9 mouse cellular contexts compared by ENCODE assay signal in the genomic region with DNA sequence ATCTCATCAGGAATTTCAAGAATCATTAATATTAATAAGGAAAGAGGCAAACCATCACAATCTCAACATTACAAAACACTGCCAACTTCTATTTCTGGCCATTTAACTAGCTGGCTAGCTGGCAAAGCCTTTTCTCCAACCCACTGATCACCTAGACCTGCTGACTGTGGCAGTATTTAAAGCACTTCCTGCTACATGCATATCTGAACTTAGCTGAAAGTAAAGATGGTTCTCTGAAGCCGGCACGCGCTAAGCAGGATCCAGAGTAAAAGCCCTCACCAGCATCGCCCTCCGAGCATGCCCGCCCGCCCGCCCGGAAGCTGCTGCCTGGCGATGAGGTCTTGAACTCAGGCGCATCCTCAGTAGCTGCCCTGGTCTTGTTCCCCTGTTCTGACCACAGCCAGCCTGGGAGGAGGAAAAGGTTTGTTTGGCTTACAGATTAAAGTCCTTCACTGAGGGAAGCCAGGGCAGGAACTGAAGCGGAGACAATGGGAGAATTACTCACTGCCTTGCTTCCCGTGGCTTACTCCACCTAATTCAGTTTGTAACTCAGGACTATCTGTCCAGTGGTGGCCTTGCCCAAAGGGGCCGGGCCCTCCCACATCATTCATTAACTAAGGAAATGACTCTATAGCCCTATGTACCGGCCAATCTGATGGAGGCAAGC. TPM values are rescaled to one million over a fixed set of nuclear protein-coding genes. Genes with fewer than 3 reads are reported as not detected.
A peak's percentile ranks its signal among the peaks of the same experiment; 100 is the strongest.
DNase-seq lines count a peak whose midpoint lies in the region; ATAC-seq lines count a peak whose summit lies in the region.
"Had no signal": no experiment of that assay in that cellular context is flagged by ENCODE, and none has a peak within 500 bp of the region (broad histone marks: within the 10 kb centered on the region; RNA-seq: fewer than 3 reads in every experiment).

No protein-coding gene starts in this region.

- no peaks in the 10 kb centered on the region for H3K9me3 ChIP-seq in heart, embryonic 14.5 days (ENCODE audit: control insufficient read depth, low read length)
- H3K9me3 ChIP-seq in forebrain, embryonic 13.5 days (replicated peaks): no peaks in the 10 kb centered on the region
- no peaks in the 10 kb centered on the region for H3K9me3 ChIP-seq in forebrain, embryonic 14.5 days (replicated peaks; ENCODE audit: control insufficient read depth, low read length)
- H3K9me3 ChIP-seq: limb, embryonic 15.5 days had no signal

- H3K9ac ChIP-seq in heart, embryonic 14.5 days (ENCODE audit: low read length): no peak overlapping the region
- no peak overlapping the region for H3K9ac ChIP-seq in forebrain, embryonic 13.5 days
- no peak overlapping the region for H3K9ac ChIP-seq in forebrain, embryonic 14.5 days (ENCODE audit: low read length)
- H3K9ac ChIP-seq: limb, embryonic 15.5 days had no signal

- ATAC-seq in heart, embryonic 14.5 days (ENCODE audit: insufficient number of reproducible peaks, insufficient read depth, low FRiP score, low read depth): peak; percentile 61
- no peak for ATAC-seq in forebrain, embryonic 13.5 days
- no peak for ATAC-seq in forebrain, embryonic 14.5 days

- 48% methylated on average over 15 of the region's 15 CpGs for WGBS in heart, embryonic 14.5 days
- WGBS in forebrain, embryonic 13.5 days: 55% methylated on average over 15 of the region's 15 CpGs
- 64% methylated on average over 15 of the region's 15 CpGs for WGBS in forebrain, embryonic 14.5 days

- H3K27me3 ChIP-seq in heart, embryonic 14.5 days (ENCODE audit: control insufficient read depth, insufficient read depth, low read length): no peaks in the 10 kb centered on the region
- H3K27me3 ChIP-seq in forebrain, embryonic 13.5 days: no peaks in the 10 kb centered on the region
- no peaks in the 10 kb centered on the region for H3K27me3 ChIP-seq in forebrain, embryonic 14.5 days (replicated peaks; ENCODE audit: control insufficient read depth, insufficient read depth, low read length)
- H3K27me3 ChIP-seq: limb, embryonic 15.5 days had no signal

- no peaks in the 10 kb centered on the region for H3K36me3 ChIP-seq in heart, embryonic 14.5 days (ENCODE audit: control insufficient read depth, insufficient read depth, low read length)
- no peaks in the 10 kb centered on the region for H3K36me3 ChIP-seq in forebrain, embryonic 13.5 days (ENCODE audit: poor library complexity, severe bottlenecking)
- H3K36me3 ChIP-seq in forebrain, embryonic 14.5 days (ENCODE audit: control insufficient read depth, insufficient read depth, low read length): no peaks in the 10 kb centered on the region
- H3K36me3 ChIP-seq: limb, embryonic 15.5 days had no signal

- H3K4me3 ChIP-seq in heart, embryonic 14.5 days (ENCODE audit: control insufficient read depth in 1 of 2, insufficient read depth in 1 of 2, low read depth in 1 of 2, low read length in 2 of 2): no peak overlapping the region
- no peak overlapping the region for H3K4me3 ChIP-seq in forebrain, embryonic 13.5 days
- H3K4me3 ChIP-seq in forebrain, embryonic 14.5 days (ENCODE audit: low read depth, low read length): no peak overlapping the region
- H3K4me3 ChIP-seq: limb, embryonic 15.5 days had no signal

- peaks cover 3 to 4% of the 10 kb centered on the region in 2 experiments; a peak in 3 of 4 replicates for H3K4me1 ChIP-seq in heart, embryonic 14.5 days (ENCODE audit: control insufficient read depth in 2 of 2, insufficient read depth in 2 of 2, low read length in 2 of 2)
- H3K4me1 ChIP-seq in forebrain, embryonic 13.5 days: no peaks in the 10 kb centered on the region
- no peaks in the 10 kb centered on the region for H3K4me1 ChIP-seq in forebrain, embryonic 14.5 days (ENCODE audit: control insufficient read depth, insufficient read depth, low read length)
- H3K4me1 ChIP-seq: limb, embryonic 15.5 days had no signal

- DNase-seq in adrenal gland, adult 8-10 months: peak; percentile 26
- DNase-seq in adrenal gland, postnatal 25 days: no peak
- DNase-seq in kidney, postnatal 25 days: peak; percentile 68 to 84
- peak; percentile 48 for DNase-seq in naive thymus-derived CD4-positive, alpha-beta T cell, adult 2 months (ENCODE audit: low read depth)
- DNase-seq in right cerebral cortex, postnatal 4 days: no peak
- DNase-seq in forebrain, embryonic 14.5 days (ENCODE audit: low spot score): no peak

- H3K27ac ChIP-seq in heart, embryonic 14.5 days (replicated peaks in 1 of 2; ENCODE audit: control insufficient read depth in 1 of 2, insufficient read depth in 1 of 2, low read depth in 2 of 2, low read length in 2 of 2): peak overlapping the region; percentile 26 to 59; a peak in 3 of 4 replicates
- H3K27ac ChIP-seq in forebrain, embryonic 13.5 days: no peak overlapping the region
- no peak overlapping the region for H3K27ac ChIP-seq in forebrain, embryonic 14.5 days (ENCODE audit: low read depth, low read length)
- H3K27ac ChIP-seq: limb, embryonic 15.5 days had no signal

- H3K4me2 ChIP-seq in heart, embryonic 14.5 days (ENCODE audit: low read length): peak overlapping the region; percentile 23; the same call in 1 of the 2 replicates
- H3K4me2 ChIP-seq in forebrain, embryonic 13.5 days: no peak overlapping the region; the same call in 1 of the 2 replicates
- H3K4me2 ChIP-seq in forebrain, embryonic 14.5 days (ENCODE audit: low read length): no peak overlapping the region
- H3K4me2 ChIP-seq: limb, embryonic 15.5 days had no signal

RNA-seq across cellular contexts. Expression of gene Chn2, which starts 18.1 kb away (rescaled TPM):
- total RNA-seq in adrenal gland, adult 8-10 months (2022): 10 to 100 TPM in 2 of 4 experiments, 1 to 10 TPM in 2; 7.1 to 24.4 (median 16.6) TPM
- 4.8 and 10.4 TPM in 2 replicates for total RNA-seq in adrenal gland, postnatal 25 days (2021)
- polyA plus RNA-seq in heart, embryonic 14.5 days (2014; fragmentation: Nextera tagmentation; extraction: Ambion mirVana): 7.1 and 8.4 TPM in 2 replicates
- polyA plus RNA-seq in forebrain, embryonic 13.5 days (2015; fragmentation: Nextera tagmentation; extraction: Ambion mirVana): 31.9 and 35.2 TPM in 2 replicates
- 43.6 and 45.9 TPM in 2 replicates for polyA plus RNA-seq in forebrain, embryonic 14.5 days (2014; fragmentation: Nextera tagmentation; extraction: Ambion mirVana)

RNA-seq across cellular contexts. Expression of gene Cpvl, which starts 42.8 kb away (rescaled TPM):
- not detected for total RNA-seq in adrenal gland, adult 8-10 months (2022)
- not detected in 2 replicates for total RNA-seq in adrenal gland, postnatal 25 days (2021)
- not detected in 2 replicates for polyA plus RNA-seq in heart, embryonic 14.5 days (2014; fragmentation: Nextera tagmentation; extraction: Ambion mirVana)
- 0.11 TPM in 1 of 2 replicates, not detected in the other for polyA plus RNA-seq in forebrain, embryonic 13.5 days (2015; fragmentation: Nextera tagmentation; extraction: Ambion mirVana)
- polyA plus RNA-seq in forebrain, embryonic 14.5 days (2014; fragmentation: Nextera tagmentation; extraction: Ambion mirVana): not detected in 2 replicates

Comparison
In these comparisons a context has a peak if more than half of its experiments do, and no peak if none do; other contexts are left out.
1. DNase-seq: peak in adrenal gland, adult 8-10 months (single experiment), kidney, postnatal 25 days (2 of 2) and naive thymus-derived CD4-positive, alpha-beta T cell, adult 2 months (single experiment); none in adrenal gland, postnatal 25 days (single experiment), right cerebral cortex, postnatal 4 days (single experiment) and forebrain, embryonic 14.5 days (single experiment).
2. H3K27ac ChIP-seq: peak in heart, embryonic 14.5 days (2 of 2); none in forebrain, embryonic 13.5 days (single experiment) and forebrain, embryonic 14.5 days (single experiment).